Mouse (Mus musculus) erythroid progenitor cell, adult 5-6 weeks (primary cell): ENCODE data around the gene Ttc39b. TPM values are rescaled to one million over a fixed set of nuclear protein-coding genes. Genes with fewer than 3 reads are reported as not detected.
"Not testable (repeated sequence)": the region's sequence is repeated elsewhere in the genome, so short reads cannot be mapped to it uniquely, and the experiment has no call there.

ENCODE experiments used
- ATAC-seq: replicated peaks from 2 replicates; pipeline ENCODE4 v1.8.0; 2016; ENCODE audit warnings: moderate number of reproducible peaks, mild to moderate bottlenecking, moderate TSS enrichment, inconsistent platforms; ENCODE audit not compliant: poor library complexity, low FRiP score, severe bottlenecking
- total RNA-seq, 2 experiments: library from RNA; stranded (forward) in 1 of 2; stranded (reverse) in 1 of 2; fragments of 150-400 nt in 1 of 2; fragments of 186-747, 209-891 nt in 1 of 2; gene quantifications; 2 replicates each; pipeline versions ENCODE4 v1.2.3 to v1.2.4; 2015 to 2017; ENCODE audit warnings: low replicate concordance in 2 of 2

Gene Ttc39b
- total RNA-seq, 2 experiments from 2014 or later: 0.84 to 1.4 TPM

- ATAC-seq: no peak
These were observed 86.4 kb downstream of the Ttc39b start for GRCm38 (mm10) chr4:83237656-83238055.

- ATAC-seq: not testable (repeated sequence)
These were observed 88.8 kb downstream of the Ttc39b start for GRCm38 (mm10) chr4:83235304-83235703.

GRCm38 (mm10) chr4:83234739-83235138 lies 89.3 kb downstream of the Ttc39b start:
- no peak for ATAC-seq

GRCm38 (mm10) chr4:83234132-83234531 lies 89.9 kb downstream of the Ttc39b start:
- ATAC-seq: no peak

DNA sequence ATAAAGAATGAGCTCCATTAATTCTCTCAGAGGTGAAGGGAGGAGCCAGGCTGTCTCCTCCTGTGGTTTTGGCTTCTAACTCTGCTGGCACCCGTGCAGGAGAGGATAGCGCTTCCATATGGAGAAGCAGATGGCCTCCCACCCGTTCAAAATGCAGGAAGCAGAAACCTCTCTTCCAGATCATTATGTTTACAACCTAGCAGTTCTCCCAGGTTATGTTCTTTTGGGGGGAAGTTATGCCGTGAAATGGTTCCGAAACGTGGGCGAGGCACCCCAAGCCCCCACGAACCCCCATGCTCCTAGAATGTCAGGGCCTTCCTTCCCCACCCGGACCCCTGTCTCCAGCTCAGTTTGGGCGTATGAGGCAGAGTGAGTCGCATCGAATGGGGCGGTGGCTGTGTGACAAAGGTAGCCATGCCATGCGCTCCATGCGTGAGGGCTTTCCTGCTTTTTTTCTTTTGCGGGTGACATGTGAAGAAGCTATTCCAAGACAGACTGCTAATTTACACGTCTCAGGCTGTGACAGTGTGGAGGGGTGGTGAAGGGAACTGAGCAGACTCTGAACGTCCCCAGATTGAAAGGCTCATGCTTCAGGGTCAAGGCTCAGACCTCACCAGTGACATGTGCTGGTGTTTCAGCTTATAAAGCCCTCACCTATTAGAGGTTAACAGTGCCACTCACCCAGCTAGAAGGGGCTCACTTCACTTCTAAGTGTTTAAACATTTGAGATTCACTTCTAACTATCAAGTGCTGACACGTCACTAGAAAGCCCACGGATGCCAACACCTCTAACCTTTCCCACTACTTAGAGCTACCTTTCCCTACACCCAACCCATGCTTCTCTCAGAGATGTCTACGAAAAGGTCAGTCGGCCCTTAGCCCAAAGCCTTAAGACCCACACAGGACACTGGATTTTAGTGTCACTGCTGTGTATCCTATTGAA lies 90.6 kb downstream of the Ttc39b start:
- no peak for ATAC-seq

GRCm38 (mm10) chr4:83232315-83232880 lies 91.7 kb downstream of the Ttc39b start:
- no peak for ATAC-seq

DNA sequence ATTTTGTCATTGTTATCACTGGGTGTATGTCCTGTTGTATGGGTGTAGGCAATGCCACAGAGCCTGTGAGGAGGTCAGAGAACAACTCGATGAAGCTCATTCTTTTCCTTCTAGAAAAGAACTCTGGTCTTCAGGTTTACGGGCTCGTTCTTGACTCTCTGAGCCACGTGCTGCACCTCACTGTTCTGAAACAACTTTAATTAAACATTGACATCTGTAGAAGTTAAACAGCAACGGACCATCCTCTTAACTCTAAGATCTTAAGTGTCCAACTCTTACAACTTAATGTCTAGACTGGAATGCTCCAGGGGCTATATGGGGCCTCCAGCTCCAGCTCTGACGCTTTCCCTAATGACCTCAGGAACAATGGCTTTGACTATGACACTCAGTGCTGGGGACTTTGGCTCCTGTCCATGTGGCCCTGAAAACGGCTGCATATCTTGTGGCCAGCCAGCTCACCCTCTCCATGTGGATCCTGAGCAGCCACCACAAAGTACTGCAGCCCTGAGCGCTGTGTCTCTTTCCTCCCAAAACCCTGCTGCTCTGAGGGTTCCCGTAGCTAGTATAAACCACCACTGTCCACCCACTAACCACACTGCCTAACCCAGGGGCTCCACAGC lies 95.3 kb downstream of the Ttc39b start:
- ATAC-seq: no peak

GRCm38 (mm10) chr4:83228073-83228472 lies 96.0 kb downstream of the Ttc39b start:
- ATAC-seq: no peak

- ATAC-seq: no peak
These were observed 98.3 kb downstream of the Ttc39b start for GRCm38 (mm10) chr4:83225633-83226360.

GRCm38 (mm10) chr4:83224242-83224641 lies 99.8 kb downstream of the Ttc39b start:
- ATAC-seq: no peak

DNA sequence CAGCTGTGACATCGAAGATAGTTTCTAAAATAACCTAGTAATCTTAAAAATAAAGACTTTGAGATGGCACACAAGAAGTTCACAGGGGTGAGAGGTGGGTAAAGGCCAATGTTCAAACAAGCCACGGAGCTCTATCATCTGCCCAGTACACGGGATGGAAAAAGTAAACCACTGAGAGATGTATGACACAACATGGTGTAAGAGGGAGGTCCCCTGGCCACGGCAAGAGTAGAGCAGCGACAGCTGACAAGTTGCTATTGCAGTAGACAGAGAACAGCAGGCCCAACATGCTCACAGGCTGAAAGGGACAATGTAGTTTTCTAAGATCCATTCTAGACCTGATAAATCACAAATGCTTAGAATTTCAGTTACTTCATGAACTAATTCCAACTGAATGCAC lies 100.9 kb downstream of the Ttc39b start:
- ATAC-seq: no peak

DNA sequence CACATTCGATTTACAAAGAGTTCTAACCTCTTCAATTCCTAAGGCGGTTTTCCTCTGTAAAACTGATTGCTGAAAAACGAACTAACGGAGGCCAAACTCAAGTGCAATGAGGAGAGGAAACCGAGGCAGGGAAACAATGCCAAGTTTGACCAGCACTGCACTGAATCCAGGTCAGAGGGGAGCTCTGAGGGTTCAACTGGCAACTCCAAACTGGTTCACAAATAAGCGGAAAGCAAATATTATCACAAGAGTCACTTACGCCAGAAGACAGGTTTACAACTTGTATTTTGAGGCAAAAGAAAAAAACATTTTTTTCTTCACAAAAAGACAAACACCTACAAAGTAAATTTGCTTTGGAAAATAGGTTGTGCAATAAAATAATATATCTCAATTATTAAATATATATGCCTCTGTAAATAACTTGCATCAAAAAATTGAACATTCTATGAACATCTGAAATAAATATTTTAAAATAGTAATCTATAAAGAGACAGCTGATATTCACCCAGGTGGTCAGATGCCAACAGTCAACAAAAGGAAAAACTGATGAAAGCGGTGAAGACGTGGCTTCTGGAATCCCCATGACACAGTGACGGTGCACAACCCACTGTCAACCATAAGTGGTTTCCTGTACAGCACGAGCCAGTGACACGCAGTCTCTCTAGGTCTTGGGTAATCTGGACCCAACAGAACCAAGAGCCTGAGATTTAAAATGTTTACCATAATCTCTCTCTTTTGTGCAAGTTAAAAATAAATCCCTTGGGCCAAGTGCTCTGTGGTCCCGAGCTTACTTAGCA lies 103.1 kb downstream of the Ttc39b start:
- no peak for ATAC-seq

DNA sequence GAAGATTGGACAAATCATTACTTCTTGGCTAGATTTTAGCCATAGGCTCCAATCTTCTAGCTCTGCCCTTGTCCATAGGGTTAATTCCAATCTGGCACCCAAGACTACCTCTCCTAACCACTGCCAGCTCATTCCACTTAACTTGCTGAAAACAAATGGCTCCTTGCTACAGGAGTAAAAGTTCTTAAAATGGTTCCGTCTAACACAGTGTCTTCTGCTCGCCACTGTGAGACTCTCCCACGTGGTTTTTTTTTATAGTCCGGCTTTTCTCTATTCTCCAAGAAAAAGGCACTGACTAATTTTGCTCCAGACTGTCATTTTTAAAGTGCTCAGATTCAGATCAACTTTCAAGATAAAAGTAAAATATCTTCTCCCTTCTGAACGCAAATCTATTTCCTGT lies 104.8 kb downstream of the Ttc39b start:
- no peak for ATAC-seq

GRCm38 (mm10) chr4:83217128-83217527 lies 106.9 kb downstream of the Ttc39b start:
- ATAC-seq: no peak

- ATAC-seq: no peak
These were observed 107.7 kb downstream of the Ttc39b start for GRCm38 (mm10) chr4:83216381-83216780.

- ATAC-seq: no peak
These were observed 108.3 kb downstream of the Ttc39b start for GRCm38 (mm10) chr4:83215776-83216175.

- ATAC-seq: no peak
These were observed 109.1 kb downstream of the Ttc39b start for GRCm38 (mm10) chr4:83214822-83215558.

GRCm38 (mm10) chr4:83213752-83214151 lies 110.3 kb downstream of the Ttc39b start:
- ATAC-seq: no peak

DNA sequence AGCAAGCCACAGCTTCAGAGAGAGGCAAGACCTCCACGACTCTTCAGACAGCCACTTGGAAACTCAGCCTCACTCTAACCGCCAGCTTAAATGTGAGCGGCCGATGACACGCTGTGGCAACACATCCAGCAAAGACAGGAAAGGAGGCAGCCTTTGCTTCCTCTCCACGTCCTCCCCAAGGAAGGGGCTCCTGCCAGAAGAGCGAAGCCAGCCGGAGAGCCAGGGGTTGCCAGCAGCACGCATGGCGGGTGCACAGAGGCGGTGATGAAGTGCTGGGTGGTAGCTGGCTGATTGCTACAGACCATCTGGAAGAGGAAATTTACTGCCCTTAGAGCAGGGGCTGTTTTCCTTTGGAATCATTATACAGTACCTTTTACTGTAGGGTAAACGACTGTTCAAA lies 112.3 kb downstream of the Ttc39b start:
- no peak for ATAC-seq
